Mouse (Mus musculus) spleen, adult 2 months (tissue): ENCODE results near the gene Esrra. TPM values are rescaled to one million over a fixed set of nuclear protein-coding genes. Genes with fewer than 3 reads are reported as not detected.

Experiments
- DNase-seq, 2 experiments: peaks; one replicate each; pipeline versions ENCODE4 v3.0.0 to v3.0.0-alpha.2; 2012 to 2021; ENCODE audit warnings: low spot score in 2 of 2, low read depth in 1 of 2
- H3K27ac ChIP-seq: fragments of 200-500 bp; 2 replicates; pipeline ENCODE4 v1.5.1; 2012; ENCODE audit warnings: low read length, inconsistent platforms; ENCODE audit not compliant: insufficient read depth
- H3K27me3 ChIP-seq: fragments of 200-500 bp; 2 replicates; pipeline ENCODE4 v1.6.1; 2012; ENCODE audit warnings: mild to moderate bottlenecking, moderate library complexity, low read length, inconsistent platforms; ENCODE audit not compliant: control insufficient read depth, insufficient read depth
- H3K36me3 ChIP-seq: fragments of 200-500 bp; 2 replicates; pipeline ENCODE4 v1.6.1; 2012; ENCODE audit warnings: mild to moderate bottlenecking, low read length, inconsistent platforms; ENCODE audit not compliant: control insufficient read depth, insufficient read depth
- H3K4me1 ChIP-seq: fragments of 200-500 bp; 2 replicates; pipeline ENCODE4 v1.6.1; 2011; ENCODE audit warnings: inconsistent platforms; ENCODE audit not compliant: control insufficient read depth, insufficient read depth, insufficient read length
- H3K4me3 ChIP-seq: fragments of 200-500 bp; 2 replicates; pipeline ENCODE4 v1.5.1; 2011; ENCODE audit warnings: mild to moderate bottlenecking, inconsistent platforms; ENCODE audit not compliant: insufficient read depth, insufficient read length; ENCODE audit errors: extremely low read depth
- CTCF ChIP-seq: fragments of 200-500 bp; IDR thresholded peaks from 2 replicates; pipeline ENCODE4 v1.5.1; 2011; ENCODE audit warnings: mild to moderate bottlenecking, inconsistent platforms; ENCODE audit not compliant: insufficient read depth, insufficient read length, insufficient replicate concordance; ENCODE audit errors: extremely low read depth
- POLR2A ChIP-seq: fragments of 200-500 bp; IDR thresholded peaks from 2 replicates; pipeline ENCODE4 v1.6.1; 2011; ENCODE audit warnings: low read depth, low read length, inconsistent platforms
- WGBS: fragments of 180-500 bp; shearing (Covaris S2); methylation state at CpG from one replicate; pipeline ENCODE4 v1.1.7; 2018; 5-methylcytosine and 5-hydroxymethylcytosine counted together
- polyA plus RNA-seq: library from polyadenylated mRNA; depleted of rRNA; stranded (reverse); fragments of >200 nt; gene quantifications from 2 replicates; pipeline ENCODE4 v1.2.3, GENCODE M21; 2012

Gene Esrra
- polyA plus RNA-seq, 1 experiment, result 48.4 TPM

GRCm38 (mm10) chr19:6926559-6927255 is 5.1 kb upstream of the Esrra start:
- 22% methylated on average over 26 of the region's 26 CpGs for WGBS
- H3K4me1 ChIP-seq, result peaks cover 13% of the 10 kb centered on the region
- TF ChIP-seq POLR2A (no peak), CTCF (no peak)
- H3K36me3 ChIP-seq, result no peaks in the 10 kb centered on the region
- no peak overlapping the region for H3K4me3 ChIP-seq
- no peak overlapping the region for H3K27ac ChIP-seq
- no peak for DNase-seq
- peaks cover 14% of the 10 kb centered on the region for H3K27me3 ChIP-seq

- no peak overlapping the region for H3K27ac ChIP-seq
- DNase-seq, result no peak
- no peaks in the 10 kb centered on the region for H3K36me3 ChIP-seq
- no peak overlapping the region for H3K4me3 ChIP-seq
- peaks cover 14% of the 10 kb centered on the region for H3K27me3 ChIP-seq
- TF ChIP-seq CTCF (no peak), POLR2A (no peak)
- WGBS, result 36% methylated on average over 40 of the region's 40 CpGs
- H3K4me1 ChIP-seq, result peaks cover 13% of the 10 kb centered on the region
Observed at GRCm38 (mm10) chr19:6925611-6926329, 4.2 kb upstream of the Esrra start.

DNA sequence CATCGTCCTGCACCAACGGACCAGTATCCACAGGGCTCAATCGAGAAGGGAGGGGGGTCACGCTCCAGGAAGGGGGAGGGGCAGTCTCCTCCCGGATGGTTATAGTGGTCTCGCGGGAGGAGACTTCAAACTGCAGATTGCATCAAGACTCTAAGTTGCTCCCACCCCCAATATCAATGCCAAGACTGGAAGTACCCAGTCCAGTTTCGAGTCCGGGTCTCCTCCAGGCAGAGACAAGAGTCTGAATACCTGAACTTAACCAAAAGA is 3.6 kb upstream of the Esrra start, which contains the start of gene Catsperz:
Gene Catsperz (minus strand): TSS at position 74 of the 267 bp plus-strand sequence.
- DNase-seq, result no peak
- H3K27me3 ChIP-seq, result peaks cover 14% of the 10 kb centered on the region
- no peak for TF ChIP-seq CTCF
- no peak for TF ChIP-seq POLR2A

DNA sequence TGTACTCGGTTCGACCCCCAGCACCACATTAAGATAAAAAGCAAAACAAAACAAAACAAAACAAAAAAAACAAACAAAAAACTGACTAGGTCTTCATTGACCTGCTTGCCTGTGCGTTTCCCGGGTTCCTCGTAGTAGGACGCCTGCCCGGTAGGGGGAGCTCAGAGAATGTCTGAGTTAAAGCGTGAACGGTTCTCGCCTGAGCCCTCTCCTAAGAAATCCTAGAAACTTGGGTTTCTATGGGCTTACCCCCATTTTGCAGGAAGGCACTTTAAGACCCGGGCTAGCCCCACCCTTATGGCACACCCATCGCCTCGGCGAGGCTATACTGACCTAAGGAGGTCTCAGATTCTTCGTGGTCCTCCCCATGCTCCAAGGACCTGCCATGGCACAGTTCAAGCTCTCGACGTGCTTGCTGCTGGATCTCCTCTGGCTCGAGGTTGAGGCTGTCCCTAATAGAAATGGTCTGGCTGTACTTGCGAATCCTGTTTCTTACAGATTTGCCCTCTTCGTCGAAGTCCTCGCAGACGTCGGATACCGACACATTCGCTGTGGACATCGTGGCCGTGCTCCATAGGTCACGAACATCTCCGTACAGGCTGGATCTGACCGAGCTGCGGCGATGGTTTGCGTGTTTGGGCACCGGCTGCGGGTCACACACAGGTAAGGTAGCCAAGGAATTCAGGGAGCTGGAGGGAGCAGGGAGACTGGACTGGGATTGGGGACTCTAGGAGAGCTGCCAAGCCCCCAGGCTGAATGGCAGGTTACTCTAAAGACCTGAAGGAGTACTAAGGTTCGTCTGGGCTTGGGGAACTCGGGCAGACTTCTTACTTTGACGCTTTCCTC is 3.1 kb upstream of the Esrra start:
- H3K4me1 ChIP-seq, result peaks cover 13% of the 10 kb centered on the region
- H3K27me3 ChIP-seq, result peaks cover 14% of the 10 kb centered on the region
- TF ChIP-seq POLR2A (no peak), CTCF (peak; percentile 76; the same call in 1 of the 2 replicates)
- no peak overlapping the region for H3K27ac ChIP-seq
- DNase-seq, result peak; percentile 46 to 83
- no peaks in the 10 kb centered on the region for H3K36me3 ChIP-seq
- WGBS, result 5% methylated on average over 39 of the region's 39 CpGs
- peak overlapping the region; percentile 0; the same call in 1 of the 2 replicates for H3K4me3 ChIP-seq

More for the DNA sequence above, 3.6 kb upstream of the Esrra start, which contains the start of gene Catsperz:
- Histone ChIP-seq H3K4me3 (peak within 1 kb of the TSS; percentile 0; the same call in 1 of the 2 replicates), H3K27ac (no peak within 1 kb of the TSS), H3K36me3 (no peaks in the 10 kb centered on the region), H3K4me1 (peaks cover 13% of the 10 kb centered on the region)
- 6% methylated on average over 9 of the region's 9 CpGs for WGBS

- Histone ChIP-seq H3K27me3 (peaks cover 12% of the 10 kb centered on the region), H3K4me1 (peaks cover 13% of the 10 kb centered on the region), H3K36me3 (peaks cover 2% of the 10 kb centered on the region; the same call in 1 of the 2 replicates), H3K4me3 (no peak overlapping the region), H3K27ac (no peak overlapping the region)
- WGBS, result 71% methylated on average over 6 of the region's 6 CpGs
- DNase-seq, result no peak
- TF ChIP-seq POLR2A (no peak), CTCF (no peak)
Observed at GRCm38 (mm10) chr19:6922901-6923735, 1.5 kb upstream of the Esrra start.
